Mouse (Mus musculus) kidney, adult 2 months (tissue): Measurements from ENCODE around the gene Smyd5.

Experiments used
- CTCF ChIP-seq: fragments of 200-500 bp; conservative IDR thresholded peaks from 2 replicates; pipeline ENCODE4 v1.5.1; 2011; ENCODE audit warnings: low read depth, mild to moderate bottlenecking, control low read depth, low read length, moderate library complexity, mixed read lengths; ENCODE audit not compliant: insufficient read depth, insufficient read length
- POLR2A ChIP-seq: fragments of 200-500 bp; IDR thresholded peaks from one replicate; pipeline ENCODE4 v1.6.1; 2011; ENCODE audit warnings: low read depth, low read length, control low read depth

DNA sequence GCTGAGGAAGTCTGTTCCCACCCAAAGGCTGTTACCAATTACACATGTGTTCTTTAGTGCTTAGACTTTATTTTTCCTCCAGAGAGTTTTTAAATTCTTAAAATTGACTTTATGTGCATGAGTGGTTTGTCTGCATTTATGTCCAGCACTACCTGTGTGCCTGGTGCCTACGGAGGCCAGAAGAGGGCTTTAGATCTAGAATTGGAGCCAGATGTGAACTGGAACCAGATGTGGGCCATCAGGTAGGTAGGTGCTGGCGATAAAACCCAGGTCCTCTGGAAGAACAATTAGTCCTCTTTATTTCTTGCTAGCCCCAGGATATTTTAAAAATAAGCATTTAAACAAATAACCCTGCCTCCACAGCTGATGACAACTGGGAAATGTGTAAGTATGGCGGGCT lies 59.8 kb downstream of the Smyd5 start:
- TF ChIP-seq CTCF (no peak), POLR2A (no peak)
